ENCODE assay signal across 20 mouse cellular contexts in the genomic region with DNA sequence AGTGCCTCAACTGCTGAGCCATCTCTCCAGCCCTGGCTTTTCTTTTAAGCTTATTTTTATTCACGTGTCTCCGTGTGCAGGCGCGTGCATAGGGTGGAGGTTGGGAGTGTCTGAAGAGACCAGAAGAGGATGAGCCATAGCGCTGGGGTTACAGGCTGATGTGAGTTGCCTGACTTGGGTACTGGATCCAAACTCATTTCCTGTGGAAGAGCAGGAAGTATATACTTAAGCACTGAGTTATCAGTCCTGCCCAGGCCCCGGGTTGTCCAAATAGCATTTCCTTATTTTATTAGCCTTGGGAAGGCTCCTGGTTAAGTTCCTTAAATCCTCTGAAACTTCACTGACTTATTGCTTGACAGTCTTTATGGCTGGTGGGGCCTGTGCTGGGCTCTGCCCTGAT. TPM values are rescaled to one million over a fixed set of nuclear protein-coding genes. Genes with fewer than 3 reads are reported as not detected.
A peak's percentile ranks its signal among the peaks of the same experiment; 100 is the strongest.
DNase-seq lines count a peak whose midpoint lies in the region; ATAC-seq and TF ChIP-seq lines count a peak whose summit lies in the region.
"Had no signal": no experiment of that assay in that cellular context is flagged by ENCODE, and none has a peak within 500 bp of the region (broad histone marks: within the 10 kb centered on the region; RNA-seq: fewer than 3 reads in every experiment).

No protein-coding gene starts in this region.

- H3K36me3 ChIP-seq in heart, postnatal 0 days (replicated peaks; ENCODE audit: control insufficient read depth, insufficient read depth, low read length) = peaks cover 22% of the 10 kb centered on the region
- H3K36me3 ChIP-seq in midbrain, embryonic 11.5 days (ENCODE audit: control insufficient read depth, insufficient read depth, low read length) = 0 out of 2 replicates have a peak, but pooled peaks cover 2% of the 10 kb centered on the region
- peaks cover 37% of the 10 kb centered on the region for H3K36me3 ChIP-seq in midbrain, embryonic 14.5 days (ENCODE audit: control insufficient read depth, insufficient read depth, low read length)
- peaks cover 86% of the 10 kb centered on the region for H3K36me3 ChIP-seq in liver, embryonic 15.5 days (replicated peaks)

- H3K9me3 ChIP-seq in heart, postnatal 0 days (replicated peaks; ENCODE audit: control insufficient read depth, low read length) = no peaks in the 10 kb centered on the region
- no peaks in the 10 kb centered on the region for H3K9me3 ChIP-seq in midbrain, embryonic 11.5 days (ENCODE audit: control insufficient read depth, low read length)
- H3K9me3 ChIP-seq in midbrain, embryonic 14.5 days (ENCODE audit: control insufficient read depth, low read length) = no peaks in the 10 kb centered on the region
- H3K9me3 ChIP-seq in liver, embryonic 15.5 days (replicated peaks) = no peaks in the 10 kb centered on the region
- H3K9me3 ChIP-seq: embryonic facial prominence, embryonic 12.5 days; hindbrain, embryonic 15.5 days; midbrain, embryonic 13.5 days; neural tube, embryonic 15.5 days had no signal

- H3K4me1 ChIP-seq in heart, postnatal 0 days (ENCODE audit: control insufficient read depth, insufficient read depth) = peaks cover 8% of the 10 kb centered on the region
- H3K4me1 ChIP-seq in midbrain, embryonic 11.5 days (ENCODE audit: control insufficient read depth, insufficient read depth, low read length) = no peaks in the 10 kb centered on the region
- peaks cover 5% of the 10 kb centered on the region; the same call in 1 of the 2 replicates for H3K4me1 ChIP-seq in midbrain, embryonic 14.5 days (ENCODE audit: control insufficient read depth, insufficient read depth, low read length)
- peaks cover 21% of the 10 kb centered on the region for H3K4me1 ChIP-seq in liver, embryonic 15.5 days (replicated peaks)

- ATAC-seq in heart, postnatal 0 days (ENCODE audit: insufficient read depth, low read depth) = no peak
- ATAC-seq in midbrain, embryonic 11.5 days (ENCODE audit: low FRiP score) = no peak
- no peak for ATAC-seq in midbrain, embryonic 14.5 days (ENCODE audit: low FRiP score, low TSS enrichment)
- no peak for ATAC-seq in liver, embryonic 15.5 days (ENCODE audit: insufficient read depth)
- no peak for ATAC-seq in erythroid progenitor cell, adult 5-6 weeks (replicated peaks; ENCODE audit: low FRiP score, poor library complexity, severe bottlenecking)
- ATAC-seq in megakaryocyte progenitor cell, adult 5-6 weeks (replicated peaks; ENCODE audit: poor library complexity) = no peak
- ATAC-seq: forebrain, postnatal 0 days; midbrain, embryonic 13.5 days had no signal

- no peak overlapping the region for H3K9ac ChIP-seq in heart, postnatal 0 days (replicated peaks; ENCODE audit: low read depth, low read length)
- H3K9ac ChIP-seq in midbrain, embryonic 11.5 days (ENCODE audit: low read length) = no peak overlapping the region
- H3K9ac ChIP-seq in midbrain, embryonic 14.5 days (replicated peaks; ENCODE audit: low read length) = no peak overlapping the region
- H3K9ac ChIP-seq in liver, embryonic 15.5 days = no peak overlapping the region
- H3K9ac ChIP-seq: embryonic facial prominence, embryonic 12.5 days; forebrain, postnatal 0 days; hindbrain, embryonic 15.5 days; midbrain, embryonic 13.5 days; neural tube, embryonic 15.5 days had no signal

- no peak overlapping the region for H3K4me3 ChIP-seq in heart, postnatal 0 days (ENCODE audit: low read depth, low read length)
- H3K4me3 ChIP-seq in midbrain, embryonic 11.5 days (ENCODE audit: low read depth, low read length) = no peak overlapping the region
- no peak overlapping the region for H3K4me3 ChIP-seq in midbrain, embryonic 14.5 days (replicated peaks; ENCODE audit: low read depth, low read length)
- no peak overlapping the region for H3K4me3 ChIP-seq in liver, embryonic 15.5 days (replicated peaks)
- H3K4me3 ChIP-seq: embryonic facial prominence, embryonic 12.5 days; gastrocnemius, adult 2 months; hindbrain, embryonic 15.5 days; midbrain, embryonic 13.5 days; myocyte; neural tube, embryonic 15.5 days had no signal

- H3K4me2 ChIP-seq in heart, postnatal 0 days (ENCODE audit: low read depth, low read length) = no peak overlapping the region
- no peak overlapping the region for H3K4me2 ChIP-seq in midbrain, embryonic 11.5 days
- H3K4me2 ChIP-seq in midbrain, embryonic 14.5 days (ENCODE audit: low read length) = no peak overlapping the region
- H3K4me2 ChIP-seq in liver, embryonic 15.5 days = no peak overlapping the region
- H3K4me2 ChIP-seq: embryonic facial prominence, embryonic 12.5 days; hindbrain, embryonic 15.5 days; midbrain, embryonic 13.5 days; neural tube, embryonic 15.5 days had no signal

- WGBS in heart, postnatal 0 days = 66% methylated on average over 6 of the region's 6 CpGs
- WGBS in midbrain, embryonic 11.5 days = 87% methylated on average over 6 of the region's 6 CpGs
- 92% methylated on average over 6 of the region's 6 CpGs for WGBS in midbrain, embryonic 14.5 days
- 41% methylated on average over 6 of the region's 6 CpGs for WGBS in liver, embryonic 15.5 days (ENCODE audit: insufficient replicate concordance)

- TF ChIP-seq EP300 in heart, postnatal 0 days (IDR thresholded peaks at IDR 0.05; ENCODE audit: low read depth) = no peak

- TF ChIP-seq CTCF in heart, postnatal 0 days (IDR thresholded peaks at IDR 0.05; ENCODE audit: low read depth) = no peak

- DNase-seq in heart, postnatal 0 days (ENCODE audit: low spot score) = no peak
- no peak for DNase-seq in heart, adult 8-10 months (ENCODE audit: low spot score)
- DNase-seq in midbrain, embryonic 11.5 days (ENCODE audit: low spot score, missing footprints) = peak; percentile 37
- DNase-seq in midbrain, embryonic 14.5 days = no peak
- peak; percentile 34 to 51 for DNase-seq in lung, postnatal 4 days
- DNase-seq: adrenal gland, postnatal 10 days; cerebellum, adult 2 months; forebrain, postnatal 0 days; gastrocnemius, adult 2 months; heart, postnatal 14 days; kidney, adult 9 months; thymus, adult 18-20 months had no signal

- peak overlapping the region; percentile 5; the same call in 1 of the 2 replicates for H3K27ac ChIP-seq in heart, postnatal 0 days (ENCODE audit: low read depth)
- no peak overlapping the region for H3K27ac ChIP-seq in midbrain, embryonic 11.5 days (ENCODE audit: low read depth, low read length)
- H3K27ac ChIP-seq in midbrain, embryonic 14.5 days (replicated peaks; ENCODE audit: low read depth, low read length) = no peak overlapping the region
- H3K27ac ChIP-seq in liver, embryonic 15.5 days (replicated peaks) = peak overlapping the region; percentile 25; the same call in 1 of the 2 replicates
- H3K27ac ChIP-seq: embryonic facial prominence, embryonic 12.5 days; gastrocnemius, adult 2 months; hindbrain, embryonic 15.5 days; midbrain, embryonic 13.5 days; neural tube, embryonic 15.5 days had no signal

- H3K27me3 ChIP-seq in heart, postnatal 0 days (ENCODE audit: control insufficient read depth, insufficient read depth, low read length) = no peaks in the 10 kb centered on the region
- H3K27me3 ChIP-seq in midbrain, embryonic 11.5 days (ENCODE audit: control insufficient read depth, insufficient read depth, low read length) = no peaks in the 10 kb centered on the region
- no peaks in the 10 kb centered on the region for H3K27me3 ChIP-seq in midbrain, embryonic 14.5 days (ENCODE audit: control insufficient read depth, insufficient read depth, low read length)
- no peaks in the 10 kb centered on the region for H3K27me3 ChIP-seq in liver, embryonic 15.5 days
- H3K27me3 ChIP-seq: embryonic facial prominence, embryonic 12.5 days; hindbrain, embryonic 15.5 days; midbrain, embryonic 13.5 days; neural tube, embryonic 15.5 days had no signal

RNA-seq across cellular contexts. Expression of a gene that starts 14.7 kb away (rescaled TPM):
- 0.50 and 3.7 TPM in 2 replicates for total RNA-seq in heart, postnatal 0 days (2014; rRNA removed; ENCODE audit: low replicate concordance)
- 1.1 TPM in 2 replicates for polyA plus RNA-seq in heart, postnatal 0 days (2015; fragmentation: Nextera tagmentation; extraction: Ambion mirVana)
- 1 to 10 TPM in 3 of 4 experiments, under 1 TPM in 1; 0.90 to 3.0 (median 1.5) TPM for total RNA-seq in heart, adult 8-10 months (2022)
- 4.1 TPM in 2 replicates for polyA plus RNA-seq in midbrain, embryonic 11.5 days (2014; fragmentation: Nextera tagmentation; extraction: Ambion mirVana)
- polyA plus RNA-seq in midbrain, embryonic 14.5 days (2014; fragmentation: Nextera tagmentation; extraction: Ambion mirVana) = 8.7 and 8.8 TPM in 2 replicates
- 0.17 and 0.25 TPM in 2 replicates for polyA plus RNA-seq in liver, embryonic 15.5 days (2015; fragmentation: Nextera tagmentation; extraction: Ambion mirVana)
- not detected in 2 replicates for total RNA-seq in erythroid progenitor cell, adult 5-6 weeks (2015; ENCODE audit: low replicate concordance)
- 0.26 TPM in 1 of 2 replicates, not detected in the other for total RNA-seq in erythroid progenitor cell, adult 5-6 weeks (2017; ENCODE audit: low replicate concordance)
- 0.24 and 0.35 TPM in 2 replicates for total RNA-seq in megakaryocyte progenitor cell, adult 5-6 weeks (2015)
- total RNA-seq in megakaryocyte progenitor cell, adult 5-6 weeks (2017) = 0.25 and 0.74 TPM in 2 replicates

RNA-seq across cellular contexts. Expression of a gene that starts 54.9 kb away (rescaled TPM):
- 18.3 and 23.8 TPM in 2 replicates for total RNA-seq in heart, postnatal 0 days (2014; rRNA removed; ENCODE audit: low replicate concordance)
- polyA plus RNA-seq in heart, postnatal 0 days (2015; fragmentation: Nextera tagmentation; extraction: Ambion mirVana) = 20.8 and 23.8 TPM in 2 replicates
- 10 to 100 TPM; 28.1 to 32.4 (median 29.1) TPM for total RNA-seq in heart, adult 8-10 months (2022)
- 62.9 and 63.9 TPM in 2 replicates for polyA plus RNA-seq in midbrain, embryonic 11.5 days (2014; fragmentation: Nextera tagmentation; extraction: Ambion mirVana)
- 25.3 and 35.1 TPM in 2 replicates for polyA plus RNA-seq in midbrain, embryonic 14.5 days (2014; fragmentation: Nextera tagmentation; extraction: Ambion mirVana)
- polyA plus RNA-seq in liver, embryonic 15.5 days (2015; fragmentation: Nextera tagmentation; extraction: Ambion mirVana) = 94.7 and 101 TPM in 2 replicates
- total RNA-seq in erythroid progenitor cell, adult 5-6 weeks (2015; ENCODE audit: low replicate concordance) = 27.2 and 36.0 TPM in 2 replicates
- 20.8 and 32.0 TPM in 2 replicates for total RNA-seq in erythroid progenitor cell, adult 5-6 weeks (2017; ENCODE audit: low replicate concordance)
- total RNA-seq in megakaryocyte progenitor cell, adult 5-6 weeks (2015) = 90.1 and 113 TPM in 2 replicates
- 137 and 191 TPM in 2 replicates for total RNA-seq in megakaryocyte progenitor cell, adult 5-6 weeks (2017)

RNA-seq across cellular contexts. Expression of a gene that starts 59.4 kb away (rescaled TPM):
- total RNA-seq in heart, postnatal 0 days (2014; rRNA removed; ENCODE audit: low replicate concordance) = 8.1 and 26.1 TPM in 2 replicates
- polyA plus RNA-seq in heart, postnatal 0 days (2015; fragmentation: Nextera tagmentation; extraction: Ambion mirVana) = 8.6 and 10.4 TPM in 2 replicates
- 10 to 100 TPM in 2 of 4 experiments, 1 to 10 TPM in 2; 6.7 to 11.3 (median 8.8) TPM for total RNA-seq in heart, adult 8-10 months (2022)
- 20.9 and 23.4 TPM in 2 replicates for polyA plus RNA-seq in midbrain, embryonic 11.5 days (2014; fragmentation: Nextera tagmentation; extraction: Ambion mirVana)
- polyA plus RNA-seq in midbrain, embryonic 14.5 days (2014; fragmentation: Nextera tagmentation; extraction: Ambion mirVana) = 17.0 and 18.2 TPM in 2 replicates
- polyA plus RNA-seq in liver, embryonic 15.5 days (2015; fragmentation: Nextera tagmentation; extraction: Ambion mirVana) = 5.1 and 6.1 TPM in 2 replicates
- 11.9 and 43.6 TPM in 2 replicates for total RNA-seq in erythroid progenitor cell, adult 5-6 weeks (2015; ENCODE audit: low replicate concordance)
- total RNA-seq in erythroid progenitor cell, adult 5-6 weeks (2017; ENCODE audit: low replicate concordance) = 4.0 and 8.6 TPM in 2 replicates
- 31.1 and 39.7 TPM in 2 replicates for total RNA-seq in megakaryocyte progenitor cell, adult 5-6 weeks (2015)
- 15.2 and 17.0 TPM in 2 replicates for total RNA-seq in megakaryocyte progenitor cell, adult 5-6 weeks (2017)

Comparison
In these comparisons a context has a peak if more than half of its experiments do, and no peak if none do; other contexts are left out.
1. DNase-seq: peak in midbrain, embryonic 11.5 days (single experiment) and lung, postnatal 4 days (2 of 2); none in heart, postnatal 0 days (single experiment), heart, adult 8-10 months (single experiment) and midbrain, embryonic 14.5 days (single experiment).
2. H3K27ac ChIP-seq: peak in heart, postnatal 0 days (single experiment) and liver, embryonic 15.5 days (single experiment); none in midbrain, embryonic 11.5 days (single experiment) and midbrain, embryonic 14.5 days (single experiment).